In the genomic region with DNA sequence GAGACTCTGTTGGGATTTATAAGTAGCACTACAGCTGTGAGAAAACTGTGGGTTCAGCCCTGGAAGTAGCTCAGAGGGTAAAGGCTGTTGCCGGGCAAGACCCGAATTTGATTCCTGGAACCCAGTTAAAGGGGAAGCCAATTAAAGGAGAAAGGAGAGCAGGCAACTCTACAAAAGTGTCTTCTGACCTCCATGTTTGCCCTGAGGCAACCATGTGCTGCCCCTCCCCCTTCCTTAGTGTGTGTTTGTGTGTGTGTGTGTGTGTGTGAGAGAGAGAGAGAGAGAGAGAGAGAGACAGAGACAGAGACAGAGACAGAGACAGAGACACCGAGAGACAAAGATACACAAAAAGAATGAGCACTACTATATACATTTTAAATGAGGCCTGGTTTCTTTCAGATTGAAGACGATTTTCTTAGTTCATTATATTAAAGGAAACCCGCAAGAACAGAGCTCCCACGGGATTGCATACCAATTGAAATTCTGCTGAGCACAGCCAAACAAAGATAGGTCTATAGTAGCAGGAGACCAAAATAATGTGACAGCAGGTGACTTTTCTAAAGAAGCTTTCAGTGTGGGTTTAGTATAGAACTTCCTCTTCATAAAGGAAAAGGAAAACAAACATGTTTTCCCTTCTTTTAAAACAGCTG, we compare ENCODE assay signal across 8 mouse cellular contexts. TPM values are rescaled to one million over a fixed set of nuclear protein-coding genes. Genes with fewer than 3 reads are reported as not detected.
DNase-seq lines count a peak whose midpoint lies in the region; ATAC-seq and TF ChIP-seq lines count a peak whose summit lies in the region.

No protein-coding gene starts in this region.

- H3K9me3 ChIP-seq in forebrain, embryonic 14.5 days (replicated peaks; ENCODE audit: control insufficient read depth, low read length), result no peaks in the 10 kb centered on the region
- H3K9me3 ChIP-seq in midbrain, embryonic 12.5 days, result no peaks in the 10 kb centered on the region

- ATAC-seq in forebrain, embryonic 14.5 days, result peak; percentile 37; the same call in 1 of the 2 replicates
- ATAC-seq in midbrain, embryonic 12.5 days (ENCODE audit: low FRiP score, low read depth), result peak; percentile 59

- no peak for DNase-seq in testis, postnatal 14 days (ENCODE audit: low spot score)
- no peak for DNase-seq in forebrain, embryonic 14.5 days (ENCODE audit: low spot score)
- peak; percentile 34 to 48 for DNase-seq in kidney, adult 8-10 months
- DNase-seq in urinary bladder, adult 18-20 months (ENCODE audit: low spot score in 2 of 2), result no peak
- no peak for DNase-seq in layer of hippocampus, adult 18-20 months (ENCODE audit: low spot score in 2 of 2)
- no peak for DNase-seq in retina, embryonic 14.5 days (ENCODE audit: low spot score)

- no peak overlapping the region for H3K9ac ChIP-seq in forebrain, embryonic 14.5 days (ENCODE audit: low read length)
- no peak overlapping the region for H3K9ac ChIP-seq in midbrain, embryonic 12.5 days (replicated peaks)

- 9% methylated on average over 6 of the region's 6 CpGs for WGBS in forebrain, embryonic 14.5 days
- 19% methylated on average over 6 of the region's 6 CpGs for WGBS in midbrain, embryonic 12.5 days

- no peak for TF ChIP-seq CTCF in testis, adult 2 months (IDR thresholded peaks at IDR 0.05; ENCODE audit: control insufficient read depth, insufficient read depth, insufficient replicate concordance, low read depth, low read length)

- H3K4me1 ChIP-seq in testis, adult 2 months (ENCODE audit: control insufficient read depth, insufficient read depth, low read length), result 0 out of 2 replicates have a peak, but pooled peaks cover 2% of the 10 kb centered on the region
- H3K4me1 ChIP-seq in forebrain, embryonic 14.5 days (ENCODE audit: control insufficient read depth, insufficient read depth, low read length), result peaks cover 4% of the 10 kb centered on the region; the same call in 1 of the 2 replicates
- H3K4me1 ChIP-seq in midbrain, embryonic 12.5 days, result peaks cover 8% of the 10 kb centered on the region; the same call in 1 of the 2 replicates

- no peak overlapping the region for H3K4me3 ChIP-seq in testis, adult 2 months (ENCODE audit: control insufficient read depth, low read depth, low read length)
- H3K4me3 ChIP-seq in forebrain, embryonic 14.5 days (ENCODE audit: low read depth, low read length), result no peak overlapping the region
- H3K4me3 ChIP-seq in midbrain, embryonic 12.5 days, result peak overlapping the region; percentile 29; the same call in 1 of the 2 replicates

- H3K27me3 ChIP-seq in testis, adult 2 months (ENCODE audit: control insufficient read depth, insufficient read depth, low read length), result no peaks in the 10 kb centered on the region
- H3K27me3 ChIP-seq in forebrain, embryonic 14.5 days (replicated peaks; ENCODE audit: control insufficient read depth, insufficient read depth, low read length), result no peaks in the 10 kb centered on the region
- no peaks in the 10 kb centered on the region for H3K27me3 ChIP-seq in midbrain, embryonic 12.5 days

- H3K27ac ChIP-seq in testis, adult 2 months (ENCODE audit: control insufficient read depth, insufficient read depth, low read depth, low read length), result peak overlapping the region; percentile 13; the same call in 1 of the 2 replicates
- no peak overlapping the region for H3K27ac ChIP-seq in forebrain, embryonic 14.5 days (ENCODE audit: low read depth, low read length)
- H3K27ac ChIP-seq in midbrain, embryonic 12.5 days (replicated peaks), result 0 out of 2 replicates have a peak overlapping the region, but pooled peaks have one; percentile 1

- no peak for TF ChIP-seq POLR2A in testis, adult 2 months (IDR thresholded peaks at IDR 0.05; ENCODE audit: control insufficient read depth, low read depth, low read length)

- H3K4me2 ChIP-seq in forebrain, embryonic 14.5 days (ENCODE audit: low read length), result peak overlapping the region; percentile 40
- H3K4me2 ChIP-seq in midbrain, embryonic 12.5 days (replicated peaks), result peak overlapping the region; percentile 44

- H3K36me3 ChIP-seq in testis, adult 2 months (ENCODE audit: control insufficient read depth, insufficient read depth, low read length), result no peaks in the 10 kb centered on the region
- no peaks in the 10 kb centered on the region for H3K36me3 ChIP-seq in forebrain, embryonic 14.5 days (ENCODE audit: control insufficient read depth, insufficient read depth, low read length)
- no peaks in the 10 kb centered on the region for H3K36me3 ChIP-seq in midbrain, embryonic 12.5 days

RNA-seq across cellular contexts. Expression of gene Selenop, which starts 1.8 kb away (rescaled TPM):
- 21.4 and 22.4 TPM in 2 replicates for polyA plus RNA-seq in testis, adult 2 months (2012; rRNA removed)
- polyA plus RNA-seq in forebrain, embryonic 14.5 days (2014; fragmentation: Nextera tagmentation; extraction: Ambion mirVana), result 101 and 126 TPM in 2 replicates
- 77.3 and 86.8 TPM in 2 replicates for polyA plus RNA-seq in midbrain, embryonic 12.5 days (2016; fragmentation: Nextera tagmentation; extraction: Ambion mirVana)
- 100 to 1,000 TPM; 302 to 350 TPM for total RNA-seq in layer of hippocampus, adult 18-20 months (2021)

RNA-seq across cellular contexts. Expression of gene Ccdc152, which starts 33.2 kb away (rescaled TPM):
- polyA plus RNA-seq in testis, adult 2 months (2012; rRNA removed), result 0.70 and 0.77 TPM in 2 replicates
- 0.15 TPM in 1 of 2 replicates, not detected in the other for polyA plus RNA-seq in forebrain, embryonic 14.5 days (2014; fragmentation: Nextera tagmentation; extraction: Ambion mirVana)
- polyA plus RNA-seq in midbrain, embryonic 12.5 days (2016; fragmentation: Nextera tagmentation; extraction: Ambion mirVana), result 0.22 TPM in 1 of 2 replicates, not detected in the other
- not detected for total RNA-seq in layer of hippocampus, adult 18-20 months (2021)

Comparison
In these comparisons a context has a peak if more than half of its experiments do, and no peak if none do; other contexts are left out.
1. DNase-seq: peak in kidney, adult 8-10 months (2 of 2); none in testis, postnatal 14 days (single experiment), forebrain, embryonic 14.5 days (single experiment), urinary bladder, adult 18-20 months (0 of 2), layer of hippocampus, adult 18-20 months (0 of 2) and retina, embryonic 14.5 days (single experiment).